In the genomic region with DNA sequence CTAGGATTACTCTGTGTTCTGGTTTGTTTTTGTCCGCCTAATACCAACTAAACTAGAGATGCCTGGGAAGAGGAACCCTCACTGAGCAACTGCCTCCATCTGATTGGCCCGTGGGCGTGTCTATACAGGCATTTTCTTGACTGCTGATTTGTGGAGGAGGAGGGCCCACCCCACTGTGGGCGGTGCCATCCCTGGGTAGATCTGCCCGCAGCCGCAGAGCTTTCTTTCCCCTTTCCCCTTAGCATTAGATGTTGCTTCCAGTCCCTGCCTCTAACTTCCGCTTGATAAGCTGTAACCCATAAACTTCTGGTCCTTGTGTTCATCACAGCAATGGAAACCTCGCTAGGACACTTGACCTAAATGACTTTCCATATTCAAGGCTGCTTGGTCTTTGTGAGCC, we compare ENCODE assay signal across 11 mouse cellular contexts.
DNase-seq lines count a peak whose midpoint lies in the region; ATAC-seq and TF ChIP-seq lines count a peak whose summit lies in the region.
"Had no signal": no experiment of that assay in that cellular context is flagged by ENCODE, and none has a peak within 500 bp of the region (broad histone marks: within the 10 kb centered on the region; RNA-seq: fewer than 3 reads in every experiment).

No protein-coding gene starts in this region.

- no peak for TF ChIP-seq CTCF in kidney, postnatal 0 days (IDR thresholded peaks at IDR 0.05; ENCODE audit: low read depth)
- TF ChIP-seq CTCF in liver, embryonic 14.5 days (IDR thresholded peaks at IDR 0.05; ENCODE audit: low read depth), result no peak
- TF ChIP-seq CTCF in thymus, adult 2 months (IDR thresholded peaks at IDR 0.05; ENCODE audit: borderline replicate concordance, control insufficient read depth, extremely low read depth, insufficient read depth, low read length, poor library complexity), result no peak
- no peak for TF ChIP-seq CTCF in gastrocnemius, adult 2 months (IDR thresholded peaks at IDR 0.05)
- TF ChIP-seq CTCF in kidney, adult 2 months (conservative IDR thresholded peaks at IDR 0.05; ENCODE audit: insufficient read depth, insufficient read length, low read depth, low read length), result no peak

- H3K4me3 ChIP-seq in kidney, postnatal 0 days (replicated peaks; ENCODE audit: low read depth, low read length), result no peak overlapping the region
- H3K4me3 ChIP-seq in liver, embryonic 14.5 days (ENCODE audit: insufficient read depth in 1 of 2, low read depth in 2 of 2, low read length in 2 of 2), result no peak overlapping the region
- no peak overlapping the region for H3K4me3 ChIP-seq in thymus, adult 2 months (ENCODE audit: control insufficient read depth, insufficient read depth, low read length)
- H3K4me3 ChIP-seq in gastrocnemius, adult 2 months, result no peak overlapping the region
- H3K4me3 ChIP-seq in kidney, adult 2 months (ENCODE audit: insufficient read depth, low read depth, low read length), result no peak overlapping the region
- H3K4me3 ChIP-seq in forebrain, embryonic 16.5 days (replicated peaks; ENCODE audit: low read length), result no peak overlapping the region
- H3K4me3 ChIP-seq: embryonic facial prominence, embryonic 13.5 days; left cerebral cortex, adult 2 months had no signal

- no peak for ATAC-seq in kidney, postnatal 0 days (replicated peaks; ENCODE audit: low FRiP score, low read depth)
- ATAC-seq in liver, embryonic 14.5 days (ENCODE audit: insufficient read depth), result peak; percentile 92
- no peak; the same call in 1 of the 2 replicates for ATAC-seq in forebrain, embryonic 16.5 days
- ATAC-seq: Patski had no signal

- H3K4me2 ChIP-seq in kidney, postnatal 0 days (ENCODE audit: low read length), result no peak overlapping the region
- peak overlapping the region; percentile 33 for H3K4me2 ChIP-seq in liver, embryonic 14.5 days (ENCODE audit: low read depth)
- H3K4me2 ChIP-seq in forebrain, embryonic 16.5 days (ENCODE audit: low read length), result no peak overlapping the region
- H3K4me2 ChIP-seq: embryonic facial prominence, embryonic 13.5 days had no signal

- H3K9ac ChIP-seq in kidney, postnatal 0 days (ENCODE audit: low read depth, low read length), result no peak overlapping the region
- H3K9ac ChIP-seq in liver, embryonic 14.5 days (replicated peaks), result no peak overlapping the region
- H3K9ac ChIP-seq in forebrain, embryonic 16.5 days (replicated peaks; ENCODE audit: low read depth, low read length), result no peak overlapping the region
- H3K9ac ChIP-seq: embryonic facial prominence, embryonic 13.5 days had no signal

- no peaks in the 10 kb centered on the region for H3K9me3 ChIP-seq in kidney, postnatal 0 days (replicated peaks; ENCODE audit: low read length)
- no peaks in the 10 kb centered on the region for H3K9me3 ChIP-seq in liver, embryonic 14.5 days (ENCODE audit: control insufficient read depth, low read length)
- H3K9me3 ChIP-seq in forebrain, embryonic 16.5 days (ENCODE audit: control insufficient read depth, low read length), result no peaks in the 10 kb centered on the region
- H3K9me3 ChIP-seq: embryonic facial prominence, embryonic 13.5 days had no signal

- no peak overlapping the region for H3K27ac ChIP-seq in kidney, postnatal 0 days
- no peak overlapping the region for H3K27ac ChIP-seq in liver, embryonic 14.5 days
- H3K27ac ChIP-seq in thymus, adult 2 months (ENCODE audit: control insufficient read depth, insufficient read depth, low read length), result no peak overlapping the region
- no peak overlapping the region for H3K27ac ChIP-seq in gastrocnemius, adult 2 months
- H3K27ac ChIP-seq in kidney, adult 2 months (ENCODE audit: insufficient read depth, low read depth, low read length), result no peak overlapping the region
- no peak overlapping the region for H3K27ac ChIP-seq in forebrain, embryonic 16.5 days (ENCODE audit: low read length)
- H3K27ac ChIP-seq: embryonic facial prominence, embryonic 13.5 days; left cerebral cortex, adult 2 months had no signal

- H3K4me1 ChIP-seq in kidney, postnatal 0 days (replicated peaks; ENCODE audit: insufficient read depth, low read length), result 0 out of 2 replicates have a peak, but pooled peaks cover 1% of the 10 kb centered on the region
- H3K4me1 ChIP-seq in liver, embryonic 14.5 days (replicated peaks; ENCODE audit: control insufficient read depth in 2 of 2, insufficient read depth in 2 of 2, low read length in 1 of 2), result peaks cover 0 to 4% of the 10 kb centered on the region in 2 experiments; a peak in 3 of 4 replicates
- 0 out of 2 replicates have a peak, but pooled peaks cover 2% of the 10 kb centered on the region for H3K4me1 ChIP-seq in thymus, adult 2 months (replicated peaks; ENCODE audit: control insufficient read depth, insufficient read depth, low read length)
- no peaks in the 10 kb centered on the region for H3K4me1 ChIP-seq in kidney, adult 2 months (ENCODE audit: control insufficient read depth, insufficient read depth, low read length)
- H3K4me1 ChIP-seq in forebrain, embryonic 16.5 days (replicated peaks; ENCODE audit: control insufficient read depth, insufficient read depth, low read length), result no peaks in the 10 kb centered on the region

- no peaks in the 10 kb centered on the region for H3K36me3 ChIP-seq in kidney, postnatal 0 days (ENCODE audit: insufficient read depth, low read length)
- no peaks in the 10 kb centered on the region for H3K36me3 ChIP-seq in liver, embryonic 14.5 days (replicated peaks; ENCODE audit: control insufficient read depth, insufficient read depth, low read depth)
- H3K36me3 ChIP-seq in thymus, adult 2 months (ENCODE audit: control insufficient read depth, insufficient read depth, low read length), result no peaks in the 10 kb centered on the region
- no peaks in the 10 kb centered on the region for H3K36me3 ChIP-seq in kidney, adult 2 months (ENCODE audit: control insufficient read depth, insufficient read depth, low read length)
- no peaks in the 10 kb centered on the region for H3K36me3 ChIP-seq in forebrain, embryonic 16.5 days (ENCODE audit: control insufficient read depth, insufficient read depth)
- H3K36me3 ChIP-seq: embryonic facial prominence, embryonic 13.5 days had no signal

- intact Hi-C loops in gastrocnemius, adult 2 months (cut with DNase I), result no loop called here

- no peak for TF ChIP-seq EP300 in liver, embryonic 14.5 days (IDR thresholded peaks at IDR 0.05; ENCODE audit: low read depth)

- H3K27me3 ChIP-seq in kidney, postnatal 0 days (ENCODE audit: insufficient read depth, low read length), result no peaks in the 10 kb centered on the region
- H3K27me3 ChIP-seq in liver, embryonic 14.5 days (ENCODE audit: control insufficient read depth, insufficient read depth, low read length), result no peaks in the 10 kb centered on the region
- H3K27me3 ChIP-seq in thymus, adult 2 months (ENCODE audit: control insufficient read depth, insufficient read depth, low read length), result no peaks in the 10 kb centered on the region; the same call in 1 of the 2 replicates
- H3K27me3 ChIP-seq in kidney, adult 2 months (replicated peaks; ENCODE audit: control insufficient read depth, insufficient read depth, low read length), result no peaks in the 10 kb centered on the region
- H3K27me3 ChIP-seq in forebrain, embryonic 16.5 days (replicated peaks; ENCODE audit: control insufficient read depth, insufficient read depth, low read length), result no peaks in the 10 kb centered on the region; the same call in 1 of the 2 replicates
- H3K27me3 ChIP-seq: Patski had no signal

- 45% methylated on average over 8 of the region's 8 CpGs for WGBS in kidney, postnatal 0 days
- WGBS in liver, embryonic 14.5 days (ENCODE audit: insufficient replicate concordance), result 7% methylated on average over 8 of the region's 8 CpGs
- WGBS in thymus, adult 2 months, result 47% methylated on average over 8 of the region's 8 CpGs
- WGBS in kidney, adult 2 months, result 55% methylated on average over 8 of the region's 8 CpGs
- 46% methylated on average over 8 of the region's 8 CpGs for WGBS in forebrain, embryonic 16.5 days

- peak; percentile 27 for DNase-seq in kidney, postnatal 0 days (ENCODE audit: low spot score)
- DNase-seq in kidney, postnatal 36 days, result no peak
- peak; percentile 96 for DNase-seq in ZHBTc4 (ENCODE audit: low read depth, low spot score)
- peak; percentile 59 to 63 (median 60) for DNase-seq in liver, embryonic 14.5 days (ENCODE audit: low read depth in 3 of 3, low spot score in 3 of 3)
- peak; percentile 27 for DNase-seq in thymus, adult 2 months
- DNase-seq in gastrocnemius, adult 2 months, result no peak
- no peak for DNase-seq in kidney, adult 2 months

- no peak for TF ChIP-seq POLR2A in thymus, adult 2 months (IDR thresholded peaks at IDR 0.05; ENCODE audit: control insufficient read depth, extremely low read depth, insufficient read depth, low read length, poor library complexity)
- no peak for TF ChIP-seq POLR2A in kidney, adult 2 months (IDR thresholded peaks at IDR 0.05; ENCODE audit: low read depth, low read length)

Comparison
In these comparisons a context has a peak if more than half of its experiments do, and no peak if none do; other contexts are left out.
1. DNase-seq: peak in kidney, postnatal 0 days (single experiment), ZHBTc4 (single experiment), liver, embryonic 14.5 days (3 of 3) and thymus, adult 2 months (single experiment); none in kidney, postnatal 36 days (0 of 2), gastrocnemius, adult 2 months (single experiment) and kidney, adult 2 months (single experiment).